16 mouse cellular contexts compared by ENCODE assay signal in the genomic region with DNA sequence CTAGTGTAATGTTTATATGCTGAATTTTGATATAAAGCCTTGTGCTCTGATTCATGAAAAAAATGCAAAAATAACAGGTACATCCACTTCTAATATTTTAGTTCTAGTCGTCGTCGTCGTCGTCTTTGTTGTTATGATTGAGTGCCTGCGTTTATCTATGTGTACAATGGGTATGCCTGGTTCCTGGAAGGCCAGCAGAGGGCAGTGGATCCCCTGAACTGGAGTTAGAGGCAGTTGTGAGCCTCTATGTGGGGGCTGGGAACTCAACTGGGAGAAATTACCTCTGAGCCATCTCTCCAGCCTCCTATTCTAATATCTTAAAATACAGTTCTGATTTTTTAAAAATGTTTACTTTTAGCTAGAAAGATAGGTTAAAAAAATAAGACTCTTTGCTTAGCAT. TPM values are rescaled to one million over a fixed set of nuclear protein-coding genes. Genes with fewer than 3 reads are reported as not detected.
DNase-seq lines count a peak whose midpoint lies in the region; ATAC-seq and TF ChIP-seq lines count a peak whose summit lies in the region.
"Had no signal": no experiment of that assay in that cellular context is flagged by ENCODE, and none has a peak within 500 bp of the region (broad histone marks: within the 10 kb centered on the region; RNA-seq: fewer than 3 reads in every experiment).

No protein-coding gene starts in this region.

- no peak overlapping the region for H3K4me2 ChIP-seq in lung, embryonic 14.5 days
- no peak overlapping the region for H3K4me2 ChIP-seq in midbrain, embryonic 16.5 days (ENCODE audit: low read length)
- H3K4me2 ChIP-seq: hindbrain, embryonic 12.5 days; stomach, embryonic 15.5 days had no signal

- intact Hi-C loops in gastrocnemius, adult 2 months (cut with DNase I) = loop anchor here (1.0 kb wide), 1 partner anchor 86 kb away; no protein-coding TSS in a partner anchor
- intact Hi-C loops in gastrocnemius, postnatal 14 days (cut with DNase I; ENCODE audit: low total_unique reads) = loop anchor here (2.0 kb wide), 1 partner anchor 85 kb away; no protein-coding TSS in a partner anchor

- no peaks in the 10 kb centered on the region for H3K36me3 ChIP-seq in lung, embryonic 14.5 days (ENCODE audit: insufficient read depth)
- no peaks in the 10 kb centered on the region for H3K36me3 ChIP-seq in midbrain, embryonic 16.5 days (ENCODE audit: control insufficient read depth, insufficient read depth, low read length)
- H3K36me3 ChIP-seq in hindbrain, embryonic 10.5 days = no peaks in the 10 kb centered on the region
- H3K36me3 ChIP-seq: hindbrain, embryonic 12.5 days; stomach, embryonic 15.5 days had no signal

- no peak for ATAC-seq in lung, embryonic 14.5 days (ENCODE audit: insufficient read depth)
- ATAC-seq in midbrain, embryonic 16.5 days = no peak
- ATAC-seq: forebrain, embryonic 16.5 days had no signal

- H3K4me3 ChIP-seq in gastrocnemius, adult 2 months = no peak overlapping the region
- no peak overlapping the region for H3K4me3 ChIP-seq in lung, embryonic 14.5 days (ENCODE audit: low read depth, low read length)
- no peak overlapping the region for H3K4me3 ChIP-seq in midbrain, embryonic 16.5 days (ENCODE audit: low read depth, low read length)
- no peak overlapping the region for H3K4me3 ChIP-seq in hindbrain, embryonic 10.5 days
- H3K4me3 ChIP-seq: hindbrain, embryonic 12.5 days; megakaryocyte, embryonic 14.5 days; stomach, embryonic 15.5 days had no signal

- TF ChIP-seq CTCF in gastrocnemius, adult 2 months (IDR thresholded peaks at IDR 0.05) = peak; percentile 43; the same call in 1 of the 2 replicates
- peak; percentile 44 for TF ChIP-seq CTCF in lung, embryonic 14.5 days (IDR thresholded peaks at IDR 0.05; ENCODE audit: low read depth)

- no peaks in the 10 kb centered on the region for H3K9me3 ChIP-seq in lung, embryonic 14.5 days (ENCODE audit: low read depth, low read length)
- H3K9me3 ChIP-seq in midbrain, embryonic 16.5 days (replicated peaks; ENCODE audit: control insufficient read depth, low read length, poor library complexity, severe bottlenecking) = no peaks in the 10 kb centered on the region
- no peaks in the 10 kb centered on the region for H3K9me3 ChIP-seq in hindbrain, embryonic 10.5 days
- H3K9me3 ChIP-seq: hindbrain, embryonic 12.5 days; megakaryocyte, embryonic 14.5 days; stomach, embryonic 15.5 days had no signal

- H3K9ac ChIP-seq in lung, embryonic 14.5 days = no peak overlapping the region
- H3K9ac ChIP-seq in midbrain, embryonic 16.5 days (ENCODE audit: low read depth, low read length) = no peak overlapping the region
- H3K9ac ChIP-seq: hindbrain, embryonic 12.5 days; stomach, embryonic 15.5 days had no signal

- H3K4me1 ChIP-seq in lung, embryonic 14.5 days (ENCODE audit: insufficient read depth) = no peaks in the 10 kb centered on the region
- no peaks in the 10 kb centered on the region for H3K4me1 ChIP-seq in midbrain, embryonic 16.5 days (ENCODE audit: control insufficient read depth, insufficient read depth, low read length)
- no peaks in the 10 kb centered on the region for H3K4me1 ChIP-seq in hindbrain, embryonic 10.5 days (replicated peaks)
- H3K4me1 ChIP-seq: hindbrain, embryonic 12.5 days; stomach, embryonic 15.5 days had no signal

- no peak for DNase-seq in gastrocnemius, adult 2 months
- DNase-seq in gastrocnemius, postnatal 14 days = no peak
- no peak for DNase-seq in lung, embryonic 14.5 days
- DNase-seq in lung, postnatal 36 days = no peak
- DNase-seq in WW6 (ENCODE audit: low read depth, low spot score) = peak; percentile 33
- peak; percentile 23 for DNase-seq in thymus, postnatal 0 days (ENCODE audit: low spot score)
- DNase-seq in hindbrain, embryonic 10.5 days (ENCODE audit: low spot score) = no peak
- DNase-seq: heart, adult 11 months; right cerebral cortex, adult 18-20 months had no signal

- H3K27ac ChIP-seq in gastrocnemius, adult 2 months = no peak overlapping the region
- H3K27ac ChIP-seq in lung, embryonic 14.5 days (ENCODE audit: low read depth) = no peak overlapping the region
- H3K27ac ChIP-seq in midbrain, embryonic 16.5 days (ENCODE audit: low read length) = no peak overlapping the region
- no peak overlapping the region for H3K27ac ChIP-seq in hindbrain, embryonic 10.5 days
- H3K27ac ChIP-seq: hindbrain, embryonic 12.5 days; stomach, embryonic 15.5 days had no signal

- 45% methylated on average over 6 of the region's 6 CpGs for WGBS in lung, embryonic 14.5 days
- 57% methylated on average over 6 of the region's 6 CpGs for WGBS in midbrain, embryonic 16.5 days
- 56% methylated on average over 6 of the region's 6 CpGs for WGBS in hindbrain, embryonic 10.5 days

- no peaks in the 10 kb centered on the region for H3K27me3 ChIP-seq in lung, embryonic 14.5 days (ENCODE audit: insufficient read depth, low read length)
- H3K27me3 ChIP-seq in midbrain, embryonic 16.5 days (ENCODE audit: control insufficient read depth, insufficient read depth, low read depth, low read length) = no peaks in the 10 kb centered on the region
- H3K27me3 ChIP-seq in hindbrain, embryonic 10.5 days (ENCODE audit: insufficient read depth, poor library complexity, severe bottlenecking) = no peaks in the 10 kb centered on the region
- H3K27me3 ChIP-seq: hindbrain, embryonic 12.5 days; megakaryocyte, embryonic 14.5 days; stomach, embryonic 15.5 days had no signal

RNA-seq across cellular contexts. Expression of a gene that starts 14.4 kb away (rescaled TPM):
- 1 to 10 TPM; 5.8 to 7.5 TPM for total RNA-seq in gastrocnemius, adult 2 months (2021)
- 1 to 10 TPM; 8.3 to 9.4 TPM for total RNA-seq in gastrocnemius, postnatal 14 days (2021)
- polyA plus RNA-seq in lung, embryonic 14.5 days (2014; fragmentation: Nextera tagmentation; extraction: Ambion mirVana) = 0.14 and 0.43 TPM in 2 replicates
- 91.4 and 93.9 TPM in 2 replicates for polyA plus RNA-seq in thymus, postnatal 0 days (2015; fragmentation: Nextera tagmentation; extraction: Ambion mirVana)
- not detected in 2 replicates for polyA plus RNA-seq in midbrain, embryonic 16.5 days (2015; fragmentation: Nextera tagmentation; extraction: Ambion mirVana)
- polyA plus RNA-seq in hindbrain, embryonic 10.5 days (2016; fragmentation: Nextera tagmentation; extraction: Ambion mirVana) = 0.05 TPM in 1 of 2 replicates, not detected in the other
- total RNA-seq: adrenal gland, postnatal 36 days had no signal
- polyA plus RNA-seq: forebrain, embryonic 16.5 days had no signal

RNA-seq across cellular contexts. Expression of a gene that starts 35.2 kb away (rescaled TPM):
- under 1 TPM; 0.70 to 0.84 TPM for total RNA-seq in gastrocnemius, adult 2 months (2021)
- total RNA-seq in gastrocnemius, postnatal 14 days (2021) = not detected
- polyA plus RNA-seq in lung, embryonic 14.5 days (2014; fragmentation: Nextera tagmentation; extraction: Ambion mirVana) = 0.18 TPM in 1 of 2 replicates, not detected in the other
- polyA plus RNA-seq in thymus, postnatal 0 days (2015; fragmentation: Nextera tagmentation; extraction: Ambion mirVana) = 2.6 and 3.2 TPM in 2 replicates
- polyA plus RNA-seq in midbrain, embryonic 16.5 days (2015; fragmentation: Nextera tagmentation; extraction: Ambion mirVana) = not detected in 2 replicates
- 0.95 TPM in 1 of 2 replicates, not detected in the other for polyA plus RNA-seq in hindbrain, embryonic 10.5 days (2016; fragmentation: Nextera tagmentation; extraction: Ambion mirVana)
- total RNA-seq: adrenal gland, postnatal 36 days had no signal
- polyA plus RNA-seq: forebrain, embryonic 16.5 days; neural tube, embryonic 11.5 days; stomach, embryonic 15.5 days had no signal

RNA-seq across cellular contexts. Expression of a gene that starts 35.3 kb away (rescaled TPM):
- 1 to 10 TPM; 3.8 to 5.8 TPM for total RNA-seq in gastrocnemius, adult 2 months (2021)
- 1 to 10 TPM; 7.0 to 7.4 TPM for total RNA-seq in gastrocnemius, postnatal 14 days (2021)
- 23.1 and 28.9 TPM in 2 replicates for polyA plus RNA-seq in lung, embryonic 14.5 days (2014; fragmentation: Nextera tagmentation; extraction: Ambion mirVana)
- 21.2 and 23.2 TPM in 2 replicates for polyA plus RNA-seq in thymus, postnatal 0 days (2015; fragmentation: Nextera tagmentation; extraction: Ambion mirVana)
- 15.0 and 17.2 TPM in 2 replicates for polyA plus RNA-seq in midbrain, embryonic 16.5 days (2015; fragmentation: Nextera tagmentation; extraction: Ambion mirVana)
- 14.0 and 14.3 TPM in 2 replicates for polyA plus RNA-seq in hindbrain, embryonic 10.5 days (2016; fragmentation: Nextera tagmentation; extraction: Ambion mirVana)

RNA-seq across cellular contexts. Expression of a gene that starts 35.6 kb away (rescaled TPM):
- total RNA-seq in gastrocnemius, adult 2 months (2021) = 1 to 10 TPM; 4.9 to 5.7 TPM
- 1 to 10 TPM; 7.3 to 8.1 TPM for total RNA-seq in gastrocnemius, postnatal 14 days (2021)
- 9.3 and 10.4 TPM in 2 replicates for polyA plus RNA-seq in lung, embryonic 14.5 days (2014; fragmentation: Nextera tagmentation; extraction: Ambion mirVana)
- polyA plus RNA-seq in thymus, postnatal 0 days (2015; fragmentation: Nextera tagmentation; extraction: Ambion mirVana) = 19.6 and 31.3 TPM in 2 replicates
- 8.6 and 10.6 TPM in 2 replicates for polyA plus RNA-seq in midbrain, embryonic 16.5 days (2015; fragmentation: Nextera tagmentation; extraction: Ambion mirVana)
- 8.2 and 8.8 TPM in 2 replicates for polyA plus RNA-seq in hindbrain, embryonic 10.5 days (2016; fragmentation: Nextera tagmentation; extraction: Ambion mirVana)

Comparison
In these comparisons a context has a peak if more than half of its experiments do, and no peak if none do; other contexts are left out.
1. DNase-seq: peak in WW6 (single experiment) and thymus, postnatal 0 days (single experiment); none in gastrocnemius, adult 2 months (single experiment), gastrocnemius, postnatal 14 days (single experiment), lung, embryonic 14.5 days (single experiment), lung, postnatal 36 days (single experiment) and hindbrain, embryonic 10.5 days (single experiment).
2. RNA of a gene that starts 14.4 kb away (polyA plus RNA-seq): 91.4 to 93.9 TPM in thymus, postnatal 0 days; 0.14 to 0.43 TPM in lung, embryonic 14.5 days, 0.05 TPM in hindbrain, embryonic 10.5 days and not detected in midbrain, embryonic 16.5 days; every median in the first group is over 10 times any median in the second.